Mouse (Mus musculus): Measurements from ENCODE around the gene Tmtc4. TPM values are rescaled to one million over a fixed set of nuclear protein-coding genes. Genes with fewer than 3 reads are reported as not detected.

The Tmtc4 gene
- polyA plus RNA-seq, 1 experiment from 2014 or later, result 50.6 TPM

DNA sequence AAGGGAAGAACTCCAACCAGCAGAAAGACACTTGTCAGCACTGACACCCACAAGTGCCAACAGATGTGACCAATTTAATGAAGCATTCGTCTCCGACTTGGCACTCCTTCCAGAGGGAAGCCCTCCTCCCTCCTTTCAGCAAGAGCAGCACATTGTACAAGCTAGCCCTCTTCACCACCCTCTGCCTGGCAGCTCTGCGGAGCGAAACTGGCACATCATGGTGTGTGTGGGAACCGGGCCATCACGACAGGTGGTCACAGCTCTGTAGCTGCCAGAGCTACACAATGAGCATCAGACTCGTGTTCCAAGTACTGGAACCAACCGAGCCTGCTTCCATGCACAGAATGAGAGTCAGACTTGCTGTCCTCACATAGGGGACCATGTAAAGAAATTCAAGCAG, 25.9 kb downstream of the Tmtc4 start:
- Histone ChIP-seq H3K4me2 (no peak overlapping the region), H3K4me1 (replicated peaks) (peaks cover 3% of the 10 kb centered on the region; the same call in 1 of the 2 replicates), H3K4me3 (no peak overlapping the region), H3K9ac (no peak overlapping the region), H3K36me3 (peaks cover 5% of the 10 kb centered on the region), H3K9me3 (no peaks in the 10 kb centered on the region), H3K27me3 (no peaks in the 10 kb centered on the region), H3K27ac (replicated peaks) (0 out of 2 replicates have a peak overlapping the region, but pooled peaks have one; percentile 8)
- 52% methylated on average over 8 of the region's 8 CpGs for WGBS
- ATAC-seq (ENCODE audit: low FRiP score, low read depth), result peak; percentile 97

- no peaks in the 10 kb centered on the region for H3K9me3 ChIP-seq
- H3K27ac ChIP-seq (replicated peaks), result no peak overlapping the region
- no peaks in the 10 kb centered on the region for H3K27me3 ChIP-seq
- no peak overlapping the region for H3K4me3 ChIP-seq
- whole genome bisulfite sequencing, result 30% methylated on average over 1 of the region's 1 CpGs
- no peak overlapping the region for H3K9ac ChIP-seq
- ATAC-seq (ENCODE audit: low FRiP score, low read depth), result peak; percentile 57; the same call in 1 of the 2 replicates
- H3K4me2 ChIP-seq, result no peak overlapping the region
- H3K36me3 ChIP-seq, result peaks cover 10% of the 10 kb centered on the region; the same call in 1 of the 2 replicates
- peaks cover 3% of the 10 kb centered on the region; the same call in 1 of the 2 replicates for H3K4me1 ChIP-seq (replicated peaks)
These were observed 30.5 kb downstream of the Tmtc4 start for GRCm38 (mm10) chr14:122953331-122953730.

DNA sequence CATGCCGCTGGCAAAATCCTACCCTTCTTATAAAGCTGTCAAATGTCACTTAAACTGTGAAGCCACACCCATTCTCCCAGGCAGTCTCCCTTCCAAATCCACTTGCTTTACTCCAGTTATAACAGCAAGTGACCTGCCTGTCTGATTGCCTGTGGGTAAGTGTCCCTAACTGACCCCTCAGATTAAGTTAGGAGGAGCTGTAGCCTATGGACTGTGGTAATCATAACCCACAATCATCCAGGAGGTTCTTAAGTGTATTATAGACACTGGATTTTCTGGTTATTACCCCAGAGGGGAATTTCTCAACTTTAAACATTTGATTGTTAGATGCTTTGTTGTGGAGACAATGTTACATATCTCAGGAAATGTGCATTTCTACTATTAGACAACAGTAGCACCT, 31.3 kb downstream of the Tmtc4 start:
- no peak overlapping the region for H3K27ac ChIP-seq (replicated peaks)
- no peaks in the 10 kb centered on the region for H3K9me3 ChIP-seq
- H3K4me1 ChIP-seq (replicated peaks), result 0 out of 2 replicates have a peak, but pooled peaks cover under 1% of the 10 kb centered on the region
- H3K9ac ChIP-seq, result no peak overlapping the region
- WGBS, result 94% methylated on average over 1 of the region's 1 CpGs
- H3K27me3 ChIP-seq, result no peaks in the 10 kb centered on the region
- ATAC-seq (ENCODE audit: low FRiP score, low read depth), result no peak
- H3K4me3 ChIP-seq, result no peak overlapping the region
- H3K36me3 ChIP-seq, result peaks cover 17% of the 10 kb centered on the region; the same call in 1 of the 2 replicates
- H3K4me2 ChIP-seq, result no peak overlapping the region

- 79% methylated on average over 6 of the region's 6 CpGs for WGBS
- ATAC-seq (ENCODE audit: low FRiP score, low read depth), result no peak
These were observed 32.0 kb downstream of the Tmtc4 start for GRCm38 (mm10) chr14:122951676-122952445.

GRCm38 (mm10) chr14:122950915-122951314, 32.9 kb downstream of the Tmtc4 start:
- peaks cover 19% of the 10 kb centered on the region; the same call in 1 of the 2 replicates for H3K36me3 ChIP-seq
- H3K4me2 ChIP-seq, result no peak overlapping the region
- H3K27ac ChIP-seq (replicated peaks), result no peak overlapping the region
- H3K9ac ChIP-seq, result no peak overlapping the region
- H3K9me3 ChIP-seq, result no peaks in the 10 kb centered on the region
- H3K4me1 ChIP-seq (replicated peaks), result no peaks in the 10 kb centered on the region
- ATAC-seq (ENCODE audit: low FRiP score, low read depth), result no peak
- no peaks in the 10 kb centered on the region for H3K27me3 ChIP-seq
- no peak overlapping the region for H3K4me3 ChIP-seq
- WGBS, result 84% methylated on average over 1 of the region's 1 CpGs

More at GRCm38 (mm10) chr14:122951676-122952445, 32.0 kb downstream of the Tmtc4 start:
- H3K9ac ChIP-seq, result no peak overlapping the region
- no peak overlapping the region for H3K4me2 ChIP-seq
- no peak overlapping the region for H3K4me3 ChIP-seq
- H3K9me3 ChIP-seq, result no peaks in the 10 kb centered on the region
- H3K27ac ChIP-seq (replicated peaks), result no peak overlapping the region
- H3K27me3 ChIP-seq, result no peaks in the 10 kb centered on the region
- H3K4me1 ChIP-seq (replicated peaks), result no peaks in the 10 kb centered on the region
- H3K36me3 ChIP-seq, result peaks cover 19% of the 10 kb centered on the region; the same call in 1 of the 2 replicates

DNA sequence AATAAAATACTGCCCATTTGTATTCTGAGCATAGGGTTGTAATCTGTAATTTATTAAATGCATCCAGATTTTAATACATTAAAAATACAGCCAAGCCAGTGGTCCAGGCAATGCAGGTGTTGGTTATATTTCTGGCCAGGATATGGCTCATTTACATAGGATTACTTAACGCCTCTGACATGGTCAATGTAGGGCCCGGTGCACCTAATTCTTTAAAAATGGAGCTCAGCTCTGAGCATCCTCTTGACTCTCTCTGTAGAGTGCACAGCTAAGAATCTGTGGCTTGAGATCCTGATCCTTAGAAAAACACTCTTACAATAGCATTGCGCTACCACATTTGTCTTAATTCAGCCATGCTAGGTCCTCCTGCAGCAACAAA, 40.4 kb downstream of the Tmtc4 start:
- H3K9me3 ChIP-seq, result no peaks in the 10 kb centered on the region
- WGBS, result 79% methylated on average over 3 of the region's 3 CpGs
- no peaks in the 10 kb centered on the region for H3K27me3 ChIP-seq
- no peak overlapping the region for H3K9ac ChIP-seq
- 0 out of 2 replicates have a peak, but pooled peaks cover 3% of the 10 kb centered on the region for H3K4me1 ChIP-seq (replicated peaks)
- no peak overlapping the region for H3K4me2 ChIP-seq
- H3K36me3 ChIP-seq, result peaks cover 28% of the 10 kb centered on the region
- no peak for ATAC-seq (ENCODE audit: low FRiP score, low read depth)
- no peak overlapping the region for H3K27ac ChIP-seq (replicated peaks)
- no peak overlapping the region for H3K4me3 ChIP-seq

DNA sequence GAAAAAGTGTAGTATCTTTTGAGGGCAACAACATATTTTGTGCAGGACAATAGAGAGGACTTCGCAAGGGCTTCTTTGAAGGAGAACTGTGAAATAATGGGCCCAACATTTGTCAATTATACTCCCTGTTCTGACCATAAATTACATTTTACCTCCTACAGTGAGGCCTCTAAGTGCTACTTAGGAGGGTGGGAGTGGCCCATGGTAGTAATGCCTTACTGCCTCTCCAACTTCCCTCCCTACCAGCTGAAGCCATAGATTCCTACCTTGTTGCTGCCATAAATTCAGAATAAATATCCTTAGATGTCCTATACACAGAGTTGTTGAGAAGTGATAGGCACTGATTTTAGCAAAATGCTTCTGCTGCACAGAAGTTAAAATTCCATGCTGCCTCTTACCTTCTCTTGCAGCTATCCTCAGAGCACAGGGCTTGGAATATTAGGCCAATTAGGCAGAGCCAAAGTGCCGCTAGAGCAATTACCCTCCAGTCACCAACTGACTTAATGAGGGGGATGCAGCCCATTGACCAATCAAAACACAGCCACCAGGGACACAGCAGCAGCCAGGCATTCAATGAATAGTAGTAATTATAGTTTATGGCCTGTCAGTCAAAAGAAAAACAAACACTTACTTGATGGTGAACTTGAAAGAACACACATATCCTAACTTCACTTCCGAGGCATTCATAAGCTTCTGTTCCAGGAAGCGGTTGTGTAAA, 40.9 kb downstream of the Tmtc4 start:
- 59% methylated on average over 4 of the region's 4 CpGs for WGBS
- H3K9me3 ChIP-seq, result no peaks in the 10 kb centered on the region
- H3K4me1 ChIP-seq (replicated peaks), result 0 out of 2 replicates have a peak, but pooled peaks cover 3% of the 10 kb centered on the region
- peaks cover 24% of the 10 kb centered on the region for H3K36me3 ChIP-seq
- H3K4me3 ChIP-seq, result no peak overlapping the region
- H3K27ac ChIP-seq (replicated peaks), result no peak overlapping the region
- 0 out of 2 replicates have a peak, but pooled peaks have one; percentile 30 for ATAC-seq (ENCODE audit: low FRiP score, low read depth)
- no peak overlapping the region for H3K4me2 ChIP-seq
- H3K27me3 ChIP-seq, result no peaks in the 10 kb centered on the region
- no peak overlapping the region for H3K9ac ChIP-seq

GRCm38 (mm10) chr14:122936460-122936859, 47.4 kb downstream of the Tmtc4 start:
- WGBS, result 73% methylated on average over 1 of the region's 1 CpGs
- Histone ChIP-seq H3K36me3 (peaks cover 30% of the 10 kb centered on the region), H3K9me3 (no peaks in the 10 kb centered on the region)

DNA sequence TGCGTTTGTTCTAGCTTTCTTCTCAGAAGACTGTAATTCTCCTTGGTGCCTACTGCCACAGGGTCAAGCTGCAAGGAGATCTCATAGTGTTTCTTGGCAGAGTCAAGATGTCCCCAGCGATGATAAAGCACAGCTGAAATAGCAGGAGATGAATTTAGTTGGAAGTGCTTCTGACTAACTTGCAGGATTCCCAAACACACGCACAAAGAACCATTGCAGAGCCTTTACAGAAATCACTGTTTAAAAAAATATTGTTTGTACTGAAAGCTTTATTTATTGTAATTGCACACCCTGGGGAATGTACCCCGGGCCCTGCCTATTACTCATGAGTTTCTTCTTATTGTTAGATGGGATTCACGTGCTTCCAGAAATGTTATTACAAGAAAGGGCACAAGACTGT, 63.8 kb downstream of the Tmtc4 start:
- Histone ChIP-seq H3K4me3 (no peak overlapping the region), H3K9ac (no peak overlapping the region), H3K9me3 (no peaks in the 10 kb centered on the region), H3K36me3 (peaks cover 3% of the 10 kb centered on the region; the same call in 1 of the 2 replicates), H3K27me3 (no peaks in the 10 kb centered on the region), H3K4me2 (no peak overlapping the region), H3K4me1 (replicated peaks) (no peaks in the 10 kb centered on the region), H3K27ac (replicated peaks) (no peak overlapping the region)
- no peak for ATAC-seq (ENCODE audit: low FRiP score, low read depth)
- 74% methylated on average over 5 of the region's 5 CpGs for WGBS

More at GRCm38 (mm10) chr14:122936460-122936859, 47.4 kb downstream of the Tmtc4 start:
- H3K4me3 ChIP-seq, result no peak overlapping the region
- H3K4me1 ChIP-seq (replicated peaks), result no peaks in the 10 kb centered on the region
- no peak for ATAC-seq (ENCODE audit: low FRiP score, low read depth)
- H3K9ac ChIP-seq, result no peak overlapping the region
- no peak overlapping the region for H3K4me2 ChIP-seq
- H3K27me3 ChIP-seq, result no peaks in the 10 kb centered on the region
- no peak overlapping the region for H3K27ac ChIP-seq (replicated peaks)

GRCm38 (mm10) chr14:122917676-122918075, 66.2 kb downstream of the Tmtc4 start:
- Histone ChIP-seq H3K9ac (no peak overlapping the region), H3K27me3 (no peaks in the 10 kb centered on the region), H3K4me2 (no peak overlapping the region), H3K4me1 (replicated peaks) (peaks cover 8% of the 10 kb centered on the region; the same call in 1 of the 2 replicates), H3K27ac (replicated peaks) (no peak overlapping the region), H3K9me3 (no peaks in the 10 kb centered on the region), H3K36me3 (no peaks in the 10 kb centered on the region; the same call in 1 of the 2 replicates), H3K4me3 (no peak overlapping the region)
- WGBS, result 97% methylated on average over 1 of the region's 1 CpGs
- ATAC-seq (ENCODE audit: low FRiP score, low read depth), result no peak

DNA sequence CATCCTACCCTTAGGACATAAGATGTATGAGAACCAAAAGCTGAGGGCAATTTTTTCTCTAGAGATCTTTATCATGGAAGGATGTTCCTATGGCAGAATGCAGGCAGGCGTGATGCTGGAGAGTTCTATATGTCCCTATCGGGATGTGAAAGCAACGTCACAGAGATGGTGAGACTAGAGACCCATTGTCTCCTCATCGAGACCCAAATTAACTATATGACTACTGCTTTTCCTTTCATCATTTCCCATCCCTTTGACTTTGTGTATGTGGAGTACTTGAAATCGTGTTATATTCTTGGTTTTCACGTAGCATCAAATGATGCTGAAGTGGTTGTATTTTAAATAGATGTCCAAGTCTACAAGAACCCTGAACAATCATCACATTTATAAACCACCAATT, 70.2 kb downstream of the Tmtc4 start, which contains the start of gene Ggact:
Gene Ggact (minus strand): TSS at position 101 of the 400 bp plus-strand sequence.
- no peak within 1 kb of the TSS; the same call in 1 of the 2 replicates for H3K27ac ChIP-seq (replicated peaks)
- H3K9me3 ChIP-seq, result no peaks in the 10 kb centered on the region
- H3K36me3 ChIP-seq, result no peaks in the 10 kb centered on the region
- H3K4me2 ChIP-seq, result peak within 1 kb of the TSS; percentile 99
- peaks cover 14% of the 10 kb centered on the region for H3K4me1 ChIP-seq (replicated peaks)
- peaks cover 9% of the 10 kb centered on the region; the same call in 1 of the 2 replicates for H3K27me3 ChIP-seq
- WGBS, result 84% methylated on average over 6 of the region's 6 CpGs
- peak within 1 kb of the TSS; percentile 81 for H3K4me3 ChIP-seq
- peak within 1 kb of the TSS; percentile 63 for H3K9ac ChIP-seq
- ATAC-seq (ENCODE audit: low FRiP score, low read depth), result no peak

Measured in hindbrain, embryonic 15.5 days (tissue).